Mouse (Mus musculus): Measurements from ENCODE around the gene Oscp1. TPM values are rescaled to one million over a fixed set of nuclear protein-coding genes. Genes with fewer than 3 reads are reported as not detected.

Gene Oscp1
- polyA plus RNA-seq (2015; fragmentation: Nextera tagmentation; extraction: Ambion mirVana): 46.9 and 47.6 TPM in 2 replicates

GRCm38 (mm10) chr4:126058134-126058996 is at the start of gene Oscp1:
TSS of gene Oscp1 (plus strand) at chr4:126058565.

GRCm38 (mm10) chr4:126024303-126024900 is 34.0 kb upstream of the Oscp1 start, which contains the start of gene Csf3r:
TSS of gene Csf3r (plus strand) at chr4:126024550.

DNA sequence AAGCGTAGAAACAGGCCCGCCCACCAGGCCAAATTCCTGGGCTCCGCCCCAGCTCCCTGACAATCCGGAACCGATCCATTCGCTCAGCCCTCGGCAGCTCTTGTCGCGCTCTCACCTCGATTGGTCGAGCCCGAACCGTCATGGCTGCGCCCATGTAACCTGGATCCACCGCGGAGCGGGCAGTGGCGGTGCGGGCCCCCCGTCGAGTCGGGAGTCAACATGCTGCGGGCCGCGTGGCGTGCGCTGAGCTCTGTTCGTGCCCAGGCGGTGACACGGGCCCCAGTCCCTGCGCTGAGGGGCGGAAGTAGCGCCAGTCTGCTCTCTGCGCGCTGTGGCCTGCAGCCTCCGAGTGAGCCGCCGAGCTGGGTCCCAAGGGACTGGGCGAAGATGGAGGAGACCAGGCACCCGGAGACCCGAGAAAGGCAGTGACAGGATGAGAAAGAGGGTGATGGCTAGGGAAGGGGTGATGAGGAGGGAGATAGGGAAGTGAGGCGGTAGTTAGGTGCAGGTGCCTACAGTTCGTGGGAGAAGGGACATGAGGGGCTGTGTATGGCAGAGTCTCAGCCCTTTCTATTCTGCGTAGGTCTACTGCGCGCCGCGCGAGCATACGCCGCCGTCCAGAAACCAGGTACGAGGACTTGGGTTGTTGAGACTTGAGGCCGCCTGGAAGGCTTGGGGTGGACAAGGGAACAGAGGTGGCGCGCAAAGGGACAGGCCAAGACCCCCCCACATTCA is 11.3 kb upstream of the Oscp1 start, which contains the start of gene Mrps15:
Gene Mrps15, plus strand, starts transcription at position 75 of the 735 bp plus-strand sequence.

DNA sequence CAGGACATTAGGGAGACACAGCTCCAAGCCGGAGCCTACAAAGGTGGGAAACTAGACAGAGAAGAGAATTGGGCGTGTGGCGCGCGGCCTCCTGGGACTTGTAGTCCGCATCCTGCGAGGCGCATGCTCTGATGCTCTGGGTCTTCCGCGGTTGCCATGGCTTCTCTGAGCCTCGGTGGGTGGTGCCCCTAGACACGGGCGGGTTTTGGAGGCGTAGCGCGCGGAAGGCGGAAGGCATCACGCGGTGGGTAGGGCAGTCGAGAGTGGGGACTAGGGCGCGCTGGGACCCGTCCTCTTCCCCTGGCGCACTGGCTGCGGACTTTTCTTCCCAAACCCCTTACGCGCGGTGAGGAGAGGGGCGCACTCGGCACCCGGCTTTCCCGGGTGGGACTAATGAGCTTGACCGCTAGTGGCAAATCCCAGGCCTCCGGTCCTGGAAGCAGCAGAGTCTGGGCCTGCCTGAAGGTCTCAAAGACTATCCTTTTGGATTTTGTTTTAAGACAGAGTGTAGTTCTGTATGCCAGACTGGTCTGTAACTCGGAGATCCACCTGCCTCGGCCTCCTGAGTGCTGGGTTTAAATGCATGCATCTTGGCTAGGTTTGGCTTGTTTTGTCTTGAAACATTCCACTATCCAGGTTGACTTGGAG is 38.2 kb downstream of the Oscp1 start, which contains the start of gene Lsm10:
Gene Lsm10, plus strand, starts transcription at position 160 of the 648 bp plus-strand sequence.

GRCm38 (mm10) chr4:126103590-126104068 is 45.3 kb downstream of the Oscp1 start, which contains the start of gene Stk40:
TSS of gene Stk40 (plus strand) at chr4:126103957.

Other genes with a start within 250 kb of the Oscp1 start
- 0.66 and 0.68 TPM in 2 replicates for gene Csf3r, start 34.0 kb upstream of the Oscp1 start, polyA plus RNA-seq (2015; fragmentation: Nextera tagmentation; extraction: Ambion mirVana)
- 144 and 148 TPM in 2 replicates for gene Mrps15, start 11.6 kb upstream of the Oscp1 start, polyA plus RNA-seq (2015; fragmentation: Nextera tagmentation; extraction: Ambion mirVana)
- gene Lsm10, start 38.1 kb downstream of the Oscp1 start, polyA plus RNA-seq (2015; fragmentation: Nextera tagmentation; extraction: Ambion mirVana): 43.2 and 47.8 TPM in 2 replicates
- 19.1 and 20.2 TPM in 2 replicates for gene Stk40, start 45.4 kb downstream of the Oscp1 start, polyA plus RNA-seq (2015; fragmentation: Nextera tagmentation; extraction: Ambion mirVana)
- 16.1 and 18.8 TPM in 2 replicates for gene Eva1b, start 89.2 kb downstream of the Oscp1 start, polyA plus RNA-seq (2015; fragmentation: Nextera tagmentation; extraction: Ambion mirVana)
- gene Sh3d21, start 104.9 kb downstream of the Oscp1 start, polyA plus RNA-seq (2015; fragmentation: Nextera tagmentation; extraction: Ambion mirVana): 2.2 and 2.5 TPM in 2 replicates
- 92.2 and 93.3 TPM in 2 replicates for gene Thrap3, start 144.2 kb downstream of the Oscp1 start, polyA plus RNA-seq (2015; fragmentation: Nextera tagmentation; extraction: Ambion mirVana)
- gene Map7d1, start 197.8 kb downstream of the Oscp1 start, polyA plus RNA-seq (2015; fragmentation: Nextera tagmentation; extraction: Ambion mirVana): 66.0 and 69.6 TPM in 2 replicates
- gene Trappc3, start 203.8 kb downstream of the Oscp1 start, polyA plus RNA-seq (2015; fragmentation: Nextera tagmentation; extraction: Ambion mirVana): 184 and 191 TPM in 2 replicates
- gene Col8a2, start 228.2 kb downstream of the Oscp1 start, polyA plus RNA-seq (2015; fragmentation: Nextera tagmentation; extraction: Ambion mirVana): 5.4 and 8.0 TPM in 2 replicates